Mouse (Mus musculus) frontal cortex, postnatal 14 days (tissue): ENCODE results near the gene Zfp13.
"Not testable (repeated sequence)": the region's sequence is repeated elsewhere in the genome, so short reads cannot be mapped to it uniquely, and the experiment has no call there.

Experiments used
- DNase-seq, 2 experiments: peaks; one replicate each; pipeline ENCODE4 v3.0.0; 2022; ENCODE audit warnings: low spot score in 2 of 2

Gene Zfp13

DNA sequence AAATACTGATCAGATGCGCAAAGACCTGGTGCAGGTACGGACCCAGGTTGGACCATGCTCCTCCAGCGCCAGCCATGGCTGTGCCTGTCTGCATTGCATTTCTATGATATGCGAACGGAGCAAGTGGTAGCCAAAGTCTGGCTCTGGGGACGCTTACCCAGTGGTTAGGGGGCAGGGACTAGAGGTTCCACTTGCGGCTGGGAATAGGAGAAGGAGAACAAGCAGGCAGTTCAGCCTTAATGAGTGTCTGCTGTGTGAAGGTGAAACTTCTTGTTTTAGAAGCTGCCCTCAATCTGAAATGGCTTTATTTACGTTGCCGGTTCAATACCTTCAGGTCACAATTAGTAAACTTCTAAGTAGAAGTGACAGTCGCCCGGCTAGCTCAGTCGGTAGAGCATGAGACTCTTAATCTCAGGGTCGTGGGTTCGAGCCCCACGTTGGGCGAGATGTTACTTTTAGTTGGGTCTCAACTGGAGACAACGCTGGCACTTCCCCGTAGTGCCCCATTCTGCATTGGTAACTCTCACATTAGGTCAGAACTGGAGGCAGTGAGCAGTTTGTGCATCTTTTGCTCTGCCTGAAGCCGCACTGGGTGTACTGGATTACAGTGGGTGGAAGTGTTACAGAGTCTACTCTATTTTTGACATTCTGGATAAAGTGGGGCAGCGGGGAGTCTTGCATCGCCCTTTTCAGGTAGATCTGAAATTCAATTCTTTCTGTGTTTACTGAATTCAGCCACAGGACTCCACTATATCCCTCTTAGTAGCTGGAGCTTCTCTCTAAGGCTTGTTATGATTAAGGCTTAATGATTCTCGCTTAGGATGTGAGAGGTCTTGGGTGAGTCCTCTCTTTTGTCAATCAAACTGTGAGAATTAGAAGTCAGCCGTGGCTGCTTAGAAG, 65.4 kb downstream of the Zfp13 start:
- DNase-seq: not testable (repeated sequence)

DNA sequence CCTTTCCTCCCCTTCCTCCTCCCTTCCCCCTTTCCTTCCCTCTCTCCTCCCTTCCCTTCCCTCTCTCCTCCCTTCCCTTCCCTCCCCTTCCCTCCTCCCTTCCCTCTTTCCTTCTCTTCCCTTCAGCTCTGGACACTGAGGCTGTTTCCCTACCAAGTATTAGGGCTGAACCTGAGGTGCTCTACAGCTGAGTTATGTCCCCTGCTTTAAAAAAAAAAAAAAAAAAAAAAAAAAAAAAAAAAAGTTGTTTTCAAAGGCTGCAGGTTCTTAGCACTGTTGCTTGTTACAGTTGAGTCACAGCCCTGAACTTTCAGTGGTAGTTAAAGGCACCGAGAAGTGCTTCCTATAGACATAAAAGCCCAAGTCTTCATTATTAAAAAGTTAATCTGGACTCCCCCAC, 67.9 kb downstream of the Zfp13 start:
- DNase-seq: not testable (repeated sequence)
